Mouse (Mus musculus): ENCODE data around the gene Olfr1314. TPM values are rescaled to one million over a fixed set of nuclear protein-coding genes. Genes with fewer than 3 reads are reported as not detected.

Gene Olfr1314
- polyA plus RNA-seq (2014; fragmentation: Nextera tagmentation; extraction: Ambion mirVana): not detected in 2 replicates

DNA sequence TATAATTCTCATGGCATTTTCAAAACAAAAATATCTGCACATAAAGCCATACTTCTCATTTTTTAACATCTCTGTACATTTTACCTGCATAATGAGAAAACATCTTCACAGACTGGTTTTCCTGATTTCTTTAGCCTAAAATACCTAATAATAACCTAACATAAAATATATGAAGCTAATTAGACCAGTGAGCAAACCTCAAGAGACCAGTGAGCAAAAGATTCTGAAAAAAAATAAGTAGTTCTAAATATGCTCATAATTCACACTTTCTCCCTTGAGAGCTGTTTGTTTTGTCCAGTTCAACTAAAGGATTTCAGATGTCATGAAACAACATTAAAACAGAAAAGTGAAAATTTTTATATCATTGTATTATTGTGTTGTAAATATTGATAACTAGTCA is at the start of gene Olfr1314:
Gene Olfr1314, minus strand, starts transcription at position 101 of the 400 bp plus-strand sequence.
- H3K9me3 ChIP-seq (ENCODE audit: low read depth, low read length): no peaks in the 10 kb centered on the region
- H3K36me3 ChIP-seq (ENCODE audit: insufficient read depth): no peaks in the 10 kb centered on the region
- TF ChIP-seq CTCF (IDR thresholded peaks at IDR 0.05; ENCODE audit: low read depth): no peak
- H3K27ac ChIP-seq (ENCODE audit: low read depth): no peak within 1 kb of the TSS
- H3K27me3 ChIP-seq (ENCODE audit: insufficient read depth, low read length): no peaks in the 10 kb centered on the region
- no peak within 1 kb of the TSS for H3K4me3 ChIP-seq (ENCODE audit: low read depth, low read length)
- H3K4me2 ChIP-seq: no peak within 1 kb of the TSS
- no peak within 1 kb of the TSS for H3K9ac ChIP-seq
- no peaks in the 10 kb centered on the region for H3K4me1 ChIP-seq (ENCODE audit: insufficient read depth)
- ATAC-seq (ENCODE audit: insufficient read depth) (no peak), DNase-seq (no peak)

- H3K27ac ChIP-seq (ENCODE audit: low read depth): no peak within 1 kb of the TSS
- ATAC-seq (ENCODE audit: insufficient read depth): no peak
- no peak for TF ChIP-seq CTCF (IDR thresholded peaks at IDR 0.05; ENCODE audit: low read depth)
Observed at GRCm38 (mm10) chr2:112140029-112140428, 43.4 kb upstream of the Olfr1314 start, which contains the start of gene Olfr1317. Gene Olfr1317, plus strand, starts transcription at chr2:112140329.

GRCm38 (mm10) chr2:112134877-112135276 is 38.3 kb upstream of the Olfr1314 start, which contains the start of gene Olfr1316:
Gene Olfr1316, minus strand, starts transcription at chr2:112134977.
- H3K4me1 ChIP-seq (ENCODE audit: insufficient read depth): no peaks in the 10 kb centered on the region
- WGBS: 87% methylated on average over 2 of the region's 2 CpGs
- ATAC-seq (ENCODE audit: insufficient read depth): no peak

More at GRCm38 (mm10) chr2:112140029-112140428, 43.4 kb upstream of the Olfr1314 start, which contains the start of gene Olfr1317:
- Histone ChIP-seq H3K27me3 (ENCODE audit: insufficient read depth, low read length) (no peaks in the 10 kb centered on the region), H3K9me3 (ENCODE audit: low read depth, low read length) (no peaks in the 10 kb centered on the region), H3K36me3 (ENCODE audit: insufficient read depth) (no peaks in the 10 kb centered on the region), H3K4me3 (ENCODE audit: low read depth, low read length) (no peak within 1 kb of the TSS), H3K9ac (no peak within 1 kb of the TSS), H3K4me2 (no peak within 1 kb of the TSS), H3K4me1 (ENCODE audit: insufficient read depth) (no peaks in the 10 kb centered on the region)
- DNase-seq: no peak
- WGBS: 59% methylated on average over 2 of the region's 2 CpGs

GRCm38 (mm10) chr2:112115340-112115739 is 18.8 kb upstream of the Olfr1314 start, which contains the start of gene Olfr1315-ps1:
Gene Olfr1315-ps1, minus strand, starts transcription at chr2:112115440.
- Histone ChIP-seq H3K36me3 (ENCODE audit: insufficient read depth) (no peaks in the 10 kb centered on the region), H3K9me3 (ENCODE audit: low read depth, low read length) (no peaks in the 10 kb centered on the region), H3K4me3 (ENCODE audit: low read depth, low read length) (no peak within 1 kb of the TSS), H3K27ac (ENCODE audit: low read depth) (no peak within 1 kb of the TSS), H3K27me3 (ENCODE audit: insufficient read depth, low read length) (no peaks in the 10 kb centered on the region), H3K4me2 (no peak within 1 kb of the TSS), H3K4me1 (ENCODE audit: insufficient read depth) (no peaks in the 10 kb centered on the region), H3K9ac (no peak within 1 kb of the TSS)
- WGBS: 71% methylated on average over 1 of the region's 1 CpGs
- DNase-seq (no peak), ATAC-seq (ENCODE audit: insufficient read depth) (no peak)
- TF ChIP-seq CTCF (IDR thresholded peaks at IDR 0.05; ENCODE audit: low read depth): no peak

More at GRCm38 (mm10) chr2:112134877-112135276, 38.3 kb upstream of the Olfr1314 start, which contains the start of gene Olfr1316:
- DNase-seq: no peak
- H3K4me3 ChIP-seq (ENCODE audit: low read depth, low read length): no peak within 1 kb of the TSS
- no peak within 1 kb of the TSS for H3K4me2 ChIP-seq
- no peaks in the 10 kb centered on the region for H3K27me3 ChIP-seq (ENCODE audit: insufficient read depth, low read length)
- no peak within 1 kb of the TSS for H3K9ac ChIP-seq
- H3K9me3 ChIP-seq (ENCODE audit: low read depth, low read length): no peaks in the 10 kb centered on the region
- H3K36me3 ChIP-seq (ENCODE audit: insufficient read depth): no peaks in the 10 kb centered on the region
- no peak for TF ChIP-seq CTCF (IDR thresholded peaks at IDR 0.05; ENCODE audit: low read depth)
- H3K27ac ChIP-seq (ENCODE audit: low read depth): no peak within 1 kb of the TSS

DNA sequence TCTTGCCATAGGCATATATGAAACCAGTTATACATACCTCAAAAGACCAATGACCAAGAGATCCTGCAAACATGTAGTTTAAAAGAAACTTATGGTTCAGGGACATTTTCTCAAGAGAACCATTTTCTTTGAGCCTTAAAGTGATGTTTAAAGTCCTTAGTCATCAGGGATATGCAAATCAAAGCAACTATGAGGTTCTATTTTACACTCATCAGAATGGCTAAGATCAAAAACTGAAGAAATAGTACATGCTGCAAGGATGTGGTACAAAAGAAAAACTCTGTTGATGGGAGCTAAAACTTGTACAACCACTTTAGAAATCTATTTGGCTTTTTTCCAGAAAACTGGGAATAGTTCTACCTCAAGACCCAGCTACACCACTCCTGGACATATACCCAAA is 18.8 kb downstream of the Olfr1314 start, which contains the start of gene Olfr1313:
Gene Olfr1313, minus strand, starts transcription at position 101 of the 400 bp plus-strand sequence.
- no peaks in the 10 kb centered on the region for H3K4me1 ChIP-seq (ENCODE audit: insufficient read depth)
- H3K4me2 ChIP-seq: no peak within 1 kb of the TSS
- no peak within 1 kb of the TSS for H3K4me3 ChIP-seq (ENCODE audit: low read depth, low read length)
- H3K9me3 ChIP-seq (ENCODE audit: low read depth, low read length): no peaks in the 10 kb centered on the region
- no peaks in the 10 kb centered on the region for H3K27me3 ChIP-seq (ENCODE audit: insufficient read depth, low read length)
- H3K27ac ChIP-seq (ENCODE audit: low read depth): no peak within 1 kb of the TSS
- no peaks in the 10 kb centered on the region for H3K36me3 ChIP-seq (ENCODE audit: insufficient read depth)
- no peak for DNase-seq
- TF ChIP-seq CTCF (IDR thresholded peaks at IDR 0.05; ENCODE audit: low read depth): no peak
- no peak within 1 kb of the TSS for H3K9ac ChIP-seq
- ATAC-seq (ENCODE audit: insufficient read depth): no peak

- H3K9ac ChIP-seq: no peak within 1 kb of the TSS
- TF ChIP-seq CTCF (IDR thresholded peaks at IDR 0.05; ENCODE audit: low read depth): no peak
- H3K4me3 ChIP-seq (ENCODE audit: low read depth, low read length): no peak within 1 kb of the TSS
- ATAC-seq (ENCODE audit: insufficient read depth) (no peak), DNase-seq (no peak)
- H3K4me1 ChIP-seq (ENCODE audit: insufficient read depth): no peaks in the 10 kb centered on the region
- no peaks in the 10 kb centered on the region for H3K36me3 ChIP-seq (ENCODE audit: insufficient read depth)
- H3K9me3 ChIP-seq (ENCODE audit: low read depth, low read length): no peaks in the 10 kb centered on the region
- H3K27me3 ChIP-seq (ENCODE audit: insufficient read depth, low read length): no peaks in the 10 kb centered on the region
- H3K27ac ChIP-seq (ENCODE audit: low read depth): no peak within 1 kb of the TSS
- no peak within 1 kb of the TSS for H3K4me2 ChIP-seq
- WGBS: 30% methylated on average over 1 of the region's 1 CpGs
Observed at GRCm38 (mm10) chr2:112050138-112050537, 46.4 kb downstream of the Olfr1314 start, which contains the start of gene Olfr1312. Gene Olfr1312, minus strand, starts transcription at chr2:112050238.

Other genes with a start within 250 kb of the Olfr1314 start
- gene Olfr1305, start 219.6 kb downstream of the Olfr1314 start, polyA plus RNA-seq (2014; fragmentation: Nextera tagmentation; extraction: Ambion mirVana): not detected in 2 replicates
- not detected in 2 replicates for gene Olfr1306, start 180.5 kb downstream of the Olfr1314 start, polyA plus RNA-seq (2014; fragmentation: Nextera tagmentation; extraction: Ambion mirVana)
- gene Olfr1307, start 147.3 kb downstream of the Olfr1314 start, polyA plus RNA-seq (2014; fragmentation: Nextera tagmentation; extraction: Ambion mirVana): not detected in 2 replicates
- not detected in 2 replicates for gene Olfr1308, start 131.8 kb downstream of the Olfr1314 start, polyA plus RNA-seq (2014; fragmentation: Nextera tagmentation; extraction: Ambion mirVana)
- gene Olfr1309, start 106.5 kb downstream of the Olfr1314 start, polyA plus RNA-seq (2014; fragmentation: Nextera tagmentation; extraction: Ambion mirVana): not detected in 2 replicates
- gene Olfr1310, start 84.1 kb downstream of the Olfr1314 start, polyA plus RNA-seq (2014; fragmentation: Nextera tagmentation; extraction: Ambion mirVana): not detected in 2 replicates
- gene Olfr1311, start 72.4 kb downstream of the Olfr1314 start, polyA plus RNA-seq (2014; fragmentation: Nextera tagmentation; extraction: Ambion mirVana): not detected in 2 replicates
- not detected in 2 replicates for gene Olfr1312, start 46.5 kb downstream of the Olfr1314 start, polyA plus RNA-seq (2014; fragmentation: Nextera tagmentation; extraction: Ambion mirVana)
- not detected in 2 replicates for gene Olfr1313, start 18.9 kb downstream of the Olfr1314 start, polyA plus RNA-seq (2014; fragmentation: Nextera tagmentation; extraction: Ambion mirVana)
- gene Olfr1315-ps1, start 18.7 kb upstream of the Olfr1314 start, polyA plus RNA-seq (2014; fragmentation: Nextera tagmentation; extraction: Ambion mirVana): not detected in 2 replicates
- not detected in 2 replicates for gene Olfr1316, start 38.2 kb upstream of the Olfr1314 start, polyA plus RNA-seq (2014; fragmentation: Nextera tagmentation; extraction: Ambion mirVana)
- not detected in 2 replicates for gene Olfr1317, start 43.5 kb upstream of the Olfr1314 start, polyA plus RNA-seq (2014; fragmentation: Nextera tagmentation; extraction: Ambion mirVana)
- gene Olfr1318, start 57.4 kb upstream of the Olfr1314 start, polyA plus RNA-seq (2014; fragmentation: Nextera tagmentation; extraction: Ambion mirVana): not detected in 2 replicates
- gene Lpcat4, start 142.7 kb upstream of the Olfr1314 start, polyA plus RNA-seq (2014; fragmentation: Nextera tagmentation; extraction: Ambion mirVana): 19.3 TPM in 2 replicates
- gene Nutm1, start 162.5 kb upstream of the Olfr1314 start, polyA plus RNA-seq (2014; fragmentation: Nextera tagmentation; extraction: Ambion mirVana): 0.11 TPM in 2 replicates
- 187 and 196 TPM in 2 replicates for gene Nop10, start 165.1 kb upstream of the Olfr1314 start, polyA plus RNA-seq (2014; fragmentation: Nextera tagmentation; extraction: Ambion mirVana)
- 11.6 and 11.9 TPM in 2 replicates for gene Slc12a6, start 169.0 kb upstream of the Olfr1314 start, polyA plus RNA-seq (2014; fragmentation: Nextera tagmentation; extraction: Ambion mirVana)
- gene Gm21985, start 169.5 kb upstream of the Olfr1314 start, polyA plus RNA-seq (2014; fragmentation: Nextera tagmentation; extraction: Ambion mirVana): not detected in 2 replicates